Mouse (Mus musculus) thymus, postnatal 10 days (tissue): ENCODE measurements around the gene Bag3.

Experiments
- DNase-seq, 2 experiments: peaks; one replicate each; pipeline ENCODE4 v3.0.0; 2021; ENCODE audit warnings: low spot score in 2 of 2

Bag3 gene

DNA sequence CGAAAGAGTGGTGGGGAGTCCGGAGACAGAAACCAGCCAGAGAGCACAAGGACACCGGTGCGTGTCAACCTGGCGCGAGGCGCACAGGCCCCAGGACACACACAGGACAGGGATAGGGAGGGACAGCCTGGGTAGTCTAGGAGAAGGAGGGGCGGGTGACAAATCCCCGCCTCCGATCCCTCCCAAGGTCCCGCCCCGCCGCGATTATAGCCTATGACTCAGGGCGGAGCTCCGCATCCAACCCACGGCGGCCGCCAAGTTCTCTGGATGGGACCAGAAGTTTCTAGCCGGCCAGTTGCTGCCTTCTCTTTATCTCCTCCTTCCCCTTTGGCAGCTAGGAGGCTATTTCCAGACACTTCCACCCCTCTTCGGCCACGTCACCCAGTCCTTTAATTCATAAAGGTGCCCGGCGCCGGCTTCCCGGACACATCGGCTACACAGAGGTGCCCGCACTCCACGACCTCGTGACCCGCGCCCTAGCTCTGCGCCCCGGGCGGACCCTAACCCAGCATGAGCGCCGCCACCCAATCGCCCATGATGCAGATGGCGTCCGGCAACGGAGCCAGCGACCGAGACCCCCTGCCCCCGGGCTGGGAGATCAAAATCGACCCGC lies at the start of gene Bag3:
TSS of gene Bag3 (plus strand) at position 268 of the 613 bp plus-strand sequence.
- DNase-seq, result peak; percentile 48 to 67

DNA sequence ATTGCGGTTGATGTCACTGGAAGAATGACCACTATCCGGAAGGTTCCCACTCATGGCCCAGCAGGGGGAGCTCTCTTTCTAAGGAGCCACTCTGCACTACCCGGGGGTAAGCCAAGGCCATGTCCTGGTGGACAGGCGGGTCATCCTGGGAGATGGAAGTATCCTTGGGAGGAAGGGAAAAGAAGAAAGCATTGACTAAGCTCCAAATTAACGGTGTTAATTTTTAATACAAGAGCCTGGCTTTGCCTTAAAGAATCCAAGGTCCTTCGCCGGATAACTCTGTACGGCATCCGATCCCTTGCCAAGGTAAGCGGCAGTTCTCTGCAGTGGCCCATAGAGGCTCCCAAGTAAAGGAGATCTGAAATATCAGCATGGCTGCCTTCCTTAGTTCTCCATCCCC lies 49.1 kb upstream of the Bag3 start:
- DNase-seq, result peak in 1 of 2 experiments; percentile 14

DNA sequence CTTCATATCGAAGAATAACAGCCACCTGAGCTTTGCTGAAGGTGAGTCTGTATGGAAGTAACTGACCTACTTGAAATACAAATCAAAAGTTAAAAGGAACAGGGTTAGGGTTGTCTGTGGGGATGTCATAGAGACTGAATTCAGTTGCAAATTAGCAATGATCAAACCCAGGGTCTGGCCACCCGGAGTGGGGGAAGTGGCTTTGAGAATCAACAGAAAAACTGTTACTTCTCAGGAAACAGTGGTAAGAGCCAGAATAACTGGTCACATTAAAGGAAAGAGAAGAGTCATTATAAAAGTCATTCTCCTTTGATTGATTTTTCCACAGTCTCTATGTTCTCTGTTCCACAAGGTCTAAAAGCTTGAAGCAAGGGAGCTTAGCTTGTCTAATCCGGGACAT lies 34.4 kb upstream of the Bag3 start:
- no peak for DNase-seq

DNA sequence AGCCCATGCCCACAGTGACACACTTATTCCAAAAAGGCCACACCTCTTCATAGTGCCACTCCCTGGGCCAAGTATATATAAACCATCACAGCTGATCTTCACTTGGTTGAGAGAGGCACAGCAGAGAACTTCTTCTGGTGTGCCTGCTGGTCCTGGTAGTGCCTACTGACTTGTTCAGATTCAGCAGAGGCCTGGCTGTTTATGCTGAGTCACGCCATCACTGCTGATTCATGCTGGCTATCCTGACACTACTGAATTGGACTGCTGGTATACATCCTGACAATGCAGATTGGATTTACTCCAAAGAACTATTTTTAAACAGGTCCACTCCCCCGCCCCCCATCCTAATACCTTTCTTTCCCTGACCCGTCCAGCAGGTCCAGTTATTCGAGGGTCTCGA lies 28.9 kb upstream of the Bag3 start:
- no peak for DNase-seq

DNA sequence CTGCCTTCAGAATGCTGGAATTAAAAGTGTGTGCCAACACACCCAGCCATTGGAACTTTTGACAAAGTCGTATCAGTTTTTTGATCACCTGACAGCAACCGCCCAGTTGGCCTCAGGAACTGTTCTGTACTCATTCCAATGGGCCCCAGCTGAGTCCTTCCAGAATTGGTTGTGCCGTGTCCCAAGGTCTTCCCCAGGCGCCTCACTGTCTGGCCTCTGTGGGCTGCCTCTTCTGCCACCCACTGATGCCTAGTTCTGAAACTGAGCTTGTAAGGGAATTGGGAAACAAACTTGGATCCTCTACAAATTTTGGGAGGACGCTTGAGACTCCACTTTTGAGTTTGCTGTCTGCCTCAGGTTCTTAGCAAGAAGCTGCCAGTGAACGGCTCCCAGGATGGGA lies 23.6 kb upstream of the Bag3 start:
- DNase-seq, result no peak

DNA sequence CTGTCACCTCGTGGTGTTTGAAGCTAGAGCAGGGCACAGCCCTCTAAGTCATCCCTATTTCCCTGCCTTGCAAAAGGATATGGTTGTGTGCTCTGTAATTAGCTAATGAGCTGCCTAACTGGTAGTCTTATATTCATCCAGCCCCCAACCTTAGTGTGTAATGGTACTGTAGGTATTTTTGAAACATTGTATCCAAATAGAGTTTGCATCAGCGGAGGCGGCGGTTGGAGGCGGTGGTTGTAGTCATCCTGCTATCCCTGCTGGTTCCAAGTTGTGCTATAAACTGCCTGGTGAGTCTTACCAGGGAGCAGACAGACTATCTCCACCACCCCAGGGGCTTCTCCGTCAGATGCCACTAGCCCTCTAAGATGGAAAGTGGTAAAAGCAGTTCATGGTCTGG lies 19.3 kb upstream of the Bag3 start:
- no peak for DNase-seq

DNA sequence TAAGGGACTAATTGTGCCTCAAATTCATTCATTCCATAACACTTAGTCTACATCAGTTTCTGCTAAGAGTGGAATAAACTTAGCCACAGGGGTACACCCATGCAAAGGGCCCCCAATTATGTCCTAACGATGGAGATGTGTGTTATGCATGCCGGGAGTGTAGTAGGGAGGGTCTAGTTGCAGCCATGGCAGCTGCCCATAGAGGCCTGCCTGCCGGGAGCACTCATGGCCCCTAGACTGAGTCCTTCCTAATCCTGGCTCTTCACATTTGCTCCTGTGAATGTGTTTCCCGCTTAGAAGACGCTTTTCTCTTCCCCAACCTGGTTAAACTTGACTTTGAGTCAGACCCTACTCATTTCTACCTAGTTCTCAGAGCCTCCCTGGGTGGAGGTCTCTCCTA lies 11.5 kb upstream of the Bag3 start:
- no peak for DNase-seq

DNA sequence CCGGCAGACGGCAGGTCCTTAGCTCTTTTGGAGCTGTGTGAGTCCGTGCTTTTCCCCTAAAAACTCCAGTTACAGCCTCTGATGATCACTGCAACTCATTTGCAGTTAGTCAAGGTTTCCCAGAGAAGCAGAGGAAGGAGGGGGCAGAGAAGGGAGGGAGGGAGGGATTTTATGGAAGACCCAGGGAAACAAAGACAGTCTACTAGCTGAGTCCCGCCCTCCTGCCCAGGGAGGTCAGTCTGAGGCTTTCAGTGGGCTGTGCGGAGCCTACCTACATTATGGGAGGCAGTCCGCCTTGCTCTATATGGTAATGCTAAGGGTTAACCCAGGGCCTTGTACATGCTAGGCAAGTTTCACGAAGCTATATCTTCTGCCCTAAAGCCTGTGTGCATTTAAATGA lies 9.9 kb upstream of the Bag3 start:
- no peak for DNase-seq

DNA sequence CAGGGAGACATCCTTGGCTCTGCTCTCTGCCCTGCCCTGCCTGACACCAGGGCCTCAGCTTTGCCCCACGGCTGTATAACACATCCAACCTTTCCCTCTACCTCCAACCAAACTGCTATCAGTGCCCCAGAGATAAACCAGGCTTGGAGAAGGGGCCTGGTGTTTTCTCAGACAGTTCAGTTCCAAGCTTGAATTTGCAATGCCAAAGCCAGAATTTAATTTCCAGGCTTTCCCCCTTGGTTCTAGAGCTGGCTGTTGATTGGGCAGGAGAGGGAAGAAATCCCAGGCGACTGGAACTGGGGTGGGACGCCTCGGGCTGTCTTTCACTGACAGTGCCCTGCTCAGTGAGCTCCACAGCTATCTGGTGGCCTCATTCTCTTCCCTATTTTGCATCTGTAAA lies 9.1 kb upstream of the Bag3 start:
- DNase-seq, result no peak

DNA sequence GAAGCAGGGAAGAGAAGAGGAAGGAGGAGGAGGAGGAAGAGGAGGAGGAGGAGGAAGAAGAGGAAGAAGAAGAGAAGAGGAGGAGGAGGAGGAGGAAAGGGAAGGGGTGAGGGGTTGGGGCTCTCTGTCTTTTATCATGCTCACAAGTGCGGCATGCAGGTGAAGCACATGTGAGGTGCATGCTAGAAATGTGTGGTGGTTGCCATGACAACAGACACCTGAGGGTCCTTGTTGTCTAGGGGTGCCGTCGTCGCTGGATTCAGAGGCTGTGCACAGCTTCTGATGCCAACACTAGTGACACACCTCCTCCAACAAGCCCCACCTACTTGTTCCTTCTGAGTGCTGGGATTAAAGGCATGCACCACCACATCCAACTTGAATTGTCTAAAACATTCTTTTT lies 7.1 kb upstream of the Bag3 start:
- peak; percentile 7 to 23 for DNase-seq

DNA sequence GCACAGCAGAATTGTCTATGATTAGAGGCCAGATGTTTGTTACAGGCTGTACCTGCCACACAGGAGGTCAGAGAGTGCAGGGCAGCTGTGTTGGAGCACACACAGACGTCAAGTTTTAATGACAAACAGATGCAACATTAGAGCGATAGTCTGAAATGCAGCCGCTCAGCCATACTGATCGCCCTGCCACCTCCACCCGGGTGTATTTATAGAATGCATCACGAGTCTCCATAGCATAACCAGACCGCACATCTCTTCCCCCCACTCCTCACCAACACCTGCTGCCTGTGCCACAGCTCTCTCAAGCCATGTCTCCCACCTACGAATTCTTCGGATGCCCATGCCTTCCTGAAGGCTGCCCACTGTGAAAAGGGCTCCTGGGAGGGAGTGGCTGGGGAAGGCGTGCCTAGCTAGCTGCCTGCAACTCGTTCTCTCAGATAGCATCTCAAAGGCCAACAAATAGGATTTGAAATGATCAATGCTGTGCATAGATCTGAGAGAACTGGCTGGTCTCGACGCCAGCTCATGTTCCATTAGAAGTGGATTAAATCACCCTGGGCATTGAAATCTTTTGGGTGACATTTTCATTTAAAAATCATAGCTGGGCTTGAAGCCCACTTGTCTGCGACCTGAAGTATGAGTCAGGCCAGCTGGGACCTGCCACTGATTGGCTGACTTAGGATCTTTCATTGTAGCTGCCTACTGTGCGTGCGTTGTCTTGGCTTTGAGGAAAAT lies 3.9 kb upstream of the Bag3 start:
- DNase-seq, result no peak

DNA sequence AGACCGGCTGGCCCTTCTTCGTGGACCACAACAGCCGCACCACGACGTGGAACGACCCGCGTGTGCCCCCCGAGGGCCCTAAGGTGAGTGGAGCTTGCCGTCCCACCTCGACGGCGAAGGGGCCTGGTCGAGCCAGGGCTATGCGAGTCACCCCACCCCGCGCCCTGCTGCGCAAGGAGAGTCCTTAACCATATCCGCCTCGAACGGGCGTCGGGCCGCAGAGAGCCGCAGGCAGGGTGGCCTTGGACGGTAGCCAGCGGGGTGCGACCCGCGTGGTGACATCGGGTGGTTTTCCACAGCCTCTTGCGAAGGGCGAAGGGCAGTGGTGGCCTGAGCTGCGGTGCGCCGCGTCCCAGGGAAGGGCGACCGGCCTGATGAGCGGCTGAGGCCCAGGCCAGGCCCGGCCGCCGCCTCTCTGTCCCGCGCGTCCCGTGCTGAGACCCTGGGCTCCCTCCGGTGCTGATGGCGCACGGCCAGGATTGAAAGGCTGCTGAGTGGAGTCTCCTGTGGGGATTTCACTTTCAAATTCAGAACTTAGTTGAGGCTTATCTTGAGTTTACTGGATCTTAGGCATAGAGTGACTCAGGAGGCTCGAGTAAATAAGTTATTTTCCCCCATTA lies 656 bp downstream of the Bag3 start:
- DNase-seq, result peak; percentile 9 to 16

DNA sequence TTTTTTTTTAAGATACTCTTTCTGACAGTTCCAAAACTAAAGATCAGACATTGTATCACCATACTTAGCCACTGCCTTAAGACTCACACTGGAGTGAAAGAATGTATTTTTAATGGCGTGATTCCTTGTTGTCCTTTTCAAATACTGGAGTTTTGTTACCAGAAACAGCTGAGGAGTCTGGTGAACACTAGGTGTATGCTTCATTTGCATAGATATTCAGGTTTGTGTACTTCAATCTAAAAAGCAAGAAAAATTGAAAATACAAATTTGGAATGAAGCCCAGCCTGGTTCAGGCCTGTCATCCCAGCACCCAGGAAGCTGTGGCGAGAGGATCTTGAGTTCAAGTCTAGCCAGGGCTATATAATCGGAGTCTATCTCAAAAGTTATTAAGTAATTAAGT lies 1.2 kb downstream of the Bag3 start:
- no peak for DNase-seq

DNA sequence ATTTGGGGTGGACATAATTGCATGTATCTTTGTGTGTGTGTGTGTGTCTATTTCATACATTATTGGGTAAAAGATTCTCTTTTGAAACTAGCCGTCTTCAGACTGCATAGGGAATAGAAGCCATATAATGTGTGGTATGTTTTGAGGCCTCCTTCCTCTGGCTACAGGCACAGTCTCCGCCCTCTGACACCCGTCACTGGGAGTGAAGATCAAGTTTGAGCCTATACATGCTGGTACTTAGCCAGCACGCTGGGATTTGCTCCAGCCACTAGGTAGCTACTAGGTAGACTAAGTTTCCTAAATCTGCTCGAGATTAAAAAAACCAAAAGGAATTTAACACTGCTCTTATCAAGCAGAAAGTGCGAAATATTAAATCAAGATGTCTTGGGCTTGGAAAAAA lies 3.2 kb downstream of the Bag3 start:
- DNase-seq, result no peak

DNA sequence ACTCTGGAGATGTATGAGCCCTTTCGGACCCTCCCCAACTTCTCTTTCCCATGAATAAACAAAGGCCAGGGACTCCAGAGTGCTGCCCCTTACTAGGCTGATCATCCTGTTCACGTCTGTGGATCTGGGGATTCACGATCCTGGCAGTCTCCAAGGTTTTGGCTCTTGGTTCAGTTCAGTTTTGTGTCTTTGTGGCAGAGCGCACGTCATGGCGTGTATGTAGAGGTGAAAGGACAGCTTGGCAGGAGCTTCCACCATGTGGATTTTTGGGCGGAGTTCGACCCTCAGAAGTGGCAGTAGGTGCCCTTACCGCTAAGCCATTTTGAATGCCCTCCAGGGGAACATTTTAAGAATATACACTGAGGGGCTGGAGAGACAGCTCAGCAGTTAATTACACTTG lies 5.2 kb downstream of the Bag3 start:
- no peak for DNase-seq

DNA sequence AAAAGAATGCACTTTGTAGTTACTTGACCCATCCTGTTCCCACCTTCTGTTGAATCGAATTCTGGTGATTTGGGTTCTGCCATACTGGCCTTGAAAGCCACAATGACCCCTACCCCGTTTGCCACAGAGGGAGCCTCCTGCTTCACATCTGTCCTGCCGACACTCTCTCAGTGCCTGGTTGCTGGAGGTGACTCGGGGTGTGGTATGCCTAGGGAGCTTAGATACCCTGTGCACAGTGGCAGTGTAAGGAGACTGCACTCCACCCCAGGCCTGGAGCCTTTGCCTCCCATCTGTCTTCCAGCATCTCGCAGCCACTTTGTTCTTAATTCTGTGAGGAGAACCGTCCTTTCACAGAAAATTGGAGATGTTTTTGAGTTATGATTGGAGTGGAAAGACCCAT lies 5.7 kb downstream of the Bag3 start:
- no peak for DNase-seq

DNA sequence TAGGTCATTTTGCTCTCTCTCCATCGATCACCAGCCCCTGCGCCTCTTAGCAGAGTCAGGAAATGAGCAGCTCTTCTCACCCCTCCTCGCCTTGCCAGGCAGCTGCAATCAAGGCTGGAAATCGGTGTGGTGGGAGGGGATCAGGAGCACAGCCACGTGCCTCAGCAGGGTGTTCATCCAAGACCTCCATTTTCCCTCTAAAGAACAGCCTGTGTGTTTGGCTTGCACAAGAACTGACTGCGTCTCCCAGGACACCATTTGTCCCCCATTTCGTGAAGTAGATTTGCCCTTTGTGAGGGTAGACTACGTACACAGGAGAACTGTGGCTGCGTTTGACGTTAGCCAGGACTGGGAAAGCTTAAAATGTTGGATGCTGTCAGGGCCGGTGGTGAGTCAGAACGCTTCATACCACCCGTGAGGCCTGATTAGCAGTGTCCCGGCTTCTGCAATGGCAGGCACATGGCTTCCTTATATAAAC lies 6.2 kb downstream of the Bag3 start:
- no peak for DNase-seq

DNA sequence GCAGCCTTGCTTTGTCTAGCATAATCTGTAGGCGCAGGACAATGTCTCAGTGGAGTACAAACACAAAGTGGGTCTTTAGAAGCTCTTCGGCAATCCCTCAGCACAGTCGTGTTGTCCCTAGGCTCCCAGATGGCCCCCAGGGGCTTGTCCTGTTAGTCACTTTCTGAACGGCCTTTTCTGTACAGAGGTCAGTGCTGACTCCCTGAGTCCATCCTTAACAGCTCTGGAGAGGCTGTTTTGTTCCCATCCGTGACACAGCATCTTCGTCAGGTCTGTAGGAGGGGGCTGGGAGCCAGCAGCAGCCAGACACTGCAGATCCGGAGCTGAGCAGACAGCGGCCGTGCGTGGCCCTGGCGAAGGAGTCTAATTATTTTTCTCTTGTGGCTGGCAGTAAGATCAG lies 7.6 kb downstream of the Bag3 start:
- no peak for DNase-seq

DNA sequence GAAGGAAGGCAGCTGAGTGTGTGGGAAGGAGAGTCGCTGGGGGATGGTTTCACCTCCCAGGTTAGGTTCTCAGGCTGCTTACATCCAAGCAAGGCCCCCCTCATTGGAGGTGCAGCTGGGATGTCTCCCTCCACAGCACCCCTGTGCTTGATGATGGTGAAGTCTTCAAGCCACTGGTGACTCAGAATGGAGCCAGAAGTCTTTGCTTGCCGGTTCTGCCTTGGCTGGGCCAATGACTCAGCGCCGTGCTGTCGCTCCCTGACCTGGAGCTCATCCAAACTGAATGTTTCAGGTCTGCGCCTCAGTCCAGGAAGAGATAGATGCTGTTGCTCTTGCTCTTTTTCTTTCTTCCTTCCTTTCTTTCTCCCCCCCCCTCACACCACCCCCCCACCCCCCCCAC lies 8.5 kb downstream of the Bag3 start:
- DNase-seq, result no peak

DNA sequence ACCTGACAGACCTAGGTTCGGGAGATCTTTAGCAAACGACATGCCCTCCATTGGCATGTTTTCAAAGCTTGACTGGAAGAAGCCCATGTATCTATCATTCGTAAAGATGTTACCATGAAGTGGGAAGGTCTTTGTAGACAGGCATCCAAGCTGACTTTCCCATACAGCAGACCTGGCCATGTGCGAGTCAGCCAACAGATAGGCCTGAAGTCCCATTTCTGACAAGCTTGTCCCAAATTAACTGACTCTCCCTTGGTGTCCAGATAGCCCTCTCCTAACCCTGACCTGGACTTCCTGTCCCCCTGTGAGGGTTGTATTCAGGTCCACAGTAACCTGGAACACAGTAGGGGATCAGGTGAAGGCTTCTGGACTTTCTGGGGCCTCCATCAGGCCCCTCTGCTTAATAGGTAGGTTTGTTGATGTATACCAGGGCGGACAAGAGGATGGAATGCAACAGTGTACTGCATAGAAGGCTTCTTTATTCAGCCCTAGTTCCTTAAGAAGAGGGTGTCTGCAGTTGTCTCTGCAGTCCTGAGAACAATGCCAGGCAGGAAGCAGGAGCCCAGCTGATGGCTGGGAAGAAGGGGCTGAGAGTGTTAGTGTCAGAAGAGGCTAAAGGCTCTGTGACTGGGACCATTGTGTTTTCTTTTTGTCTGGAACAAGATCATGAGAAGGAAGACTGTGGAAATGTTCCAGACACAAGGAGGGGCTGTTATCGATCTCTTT lies 9.2 kb downstream of the Bag3 start:
- DNase-seq, result no peak

DNA sequence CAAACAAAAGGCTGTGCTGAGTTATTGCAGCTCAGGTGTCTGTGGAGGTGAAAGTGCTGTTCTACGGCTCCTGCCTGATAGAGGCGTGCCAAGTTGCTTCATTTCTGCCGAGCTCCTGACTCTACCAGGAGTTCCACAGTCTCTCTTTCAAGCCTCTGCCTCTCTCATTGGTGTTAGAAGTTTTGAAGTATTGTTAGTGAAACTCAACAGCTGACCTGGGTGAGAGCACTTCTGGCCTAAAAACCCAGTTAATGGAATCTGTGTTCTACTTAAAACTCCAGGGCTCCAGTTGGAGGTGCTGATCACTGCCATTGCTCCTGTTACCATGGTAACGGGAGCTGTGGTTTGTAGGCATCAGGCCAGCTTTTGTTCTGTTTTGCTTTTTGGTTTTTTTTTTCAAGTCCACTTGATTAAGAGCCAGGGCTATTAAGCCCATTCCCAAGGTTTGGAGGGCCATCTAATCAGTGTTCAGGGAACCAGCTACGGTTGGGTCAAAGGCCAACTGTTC lies 11.6 kb downstream of the Bag3 start:
- no peak for DNase-seq

DNA sequence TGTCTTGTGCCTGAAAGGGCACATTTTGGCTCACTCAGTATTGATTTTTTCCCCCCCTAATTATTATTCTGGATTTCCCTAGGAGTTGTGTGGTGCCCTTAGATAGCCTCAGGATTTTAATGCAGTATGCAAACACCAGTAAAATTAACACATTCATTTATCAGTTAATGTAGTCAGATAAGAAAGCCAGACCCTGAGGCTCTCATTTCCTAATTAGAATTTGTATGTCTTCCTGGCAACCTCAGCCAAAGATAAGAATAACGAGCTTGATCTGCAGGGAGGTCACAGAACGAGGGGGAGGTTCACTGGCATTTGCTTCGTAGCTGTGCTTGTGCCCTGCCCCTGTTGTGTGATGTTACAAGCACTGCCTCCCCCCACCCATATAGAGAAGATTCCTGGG lies 12.7 kb downstream of the Bag3 start:
- DNase-seq, result no peak
